Mouse (Mus musculus): Measurements from ENCODE around the gene Elmod1. TPM values are rescaled to one million over a fixed set of nuclear protein-coding genes. Genes with fewer than 3 reads are reported as not detected.
"Not testable (repeated sequence)": the region's sequence is repeated elsewhere in the genome, so short reads cannot be mapped to it uniquely, and the experiment has no call there.

The Elmod1 gene
- not detected in 3 replicates for total RNA-seq (2017)

GRCm38 (mm10) chr9:53975122-53975518 lies at the start of gene Elmod1:
Gene Elmod1 (minus strand): TSS chr9:53975301.
- no peak for ATAC-seq (replicated peaks; ENCODE audit: insufficient number of reproducible peaks, low FRiP score, low TSS enrichment, poor library complexity, severe bottlenecking)

GRCm38 (mm10) chr9:54022795-54023194 lies 47.7 kb upstream of the Elmod1 start:
- no peak for ATAC-seq (replicated peaks; ENCODE audit: insufficient number of reproducible peaks, low FRiP score, low TSS enrichment, poor library complexity, severe bottlenecking)

GRCm38 (mm10) chr9:53994528-53994927 lies 19.4 kb upstream of the Elmod1 start:
- ATAC-seq (replicated peaks; ENCODE audit: insufficient number of reproducible peaks, low FRiP score, low TSS enrichment, poor library complexity, severe bottlenecking) = no peak

GRCm38 (mm10) chr9:53992567-53992966 lies 17.5 kb upstream of the Elmod1 start:
- not testable (repeated sequence) for ATAC-seq (replicated peaks; ENCODE audit: insufficient number of reproducible peaks, low FRiP score, low TSS enrichment, poor library complexity, severe bottlenecking)

GRCm38 (mm10) chr9:53990921-53991320 lies 15.8 kb upstream of the Elmod1 start:
- ATAC-seq (replicated peaks; ENCODE audit: insufficient number of reproducible peaks, low FRiP score, low TSS enrichment, poor library complexity, severe bottlenecking) = 0 out of 2 replicates have a peak, but pooled peaks have one; percentile 40

GRCm38 (mm10) chr9:53986972-53987371 lies 11.9 kb upstream of the Elmod1 start:
- ATAC-seq (replicated peaks; ENCODE audit: insufficient number of reproducible peaks, low FRiP score, low TSS enrichment, poor library complexity, severe bottlenecking) = no peak

GRCm38 (mm10) chr9:53984868-53985267 lies 9.8 kb upstream of the Elmod1 start:
- no peak for ATAC-seq (replicated peaks; ENCODE audit: insufficient number of reproducible peaks, low FRiP score, low TSS enrichment, poor library complexity, severe bottlenecking)

- no peak for ATAC-seq (replicated peaks; ENCODE audit: insufficient number of reproducible peaks, low FRiP score, low TSS enrichment, poor library complexity, severe bottlenecking)
These were observed 576 bp downstream of the Elmod1 start for GRCm38 (mm10) chr9:53974328-53975121.

- ATAC-seq (replicated peaks; ENCODE audit: insufficient number of reproducible peaks, low FRiP score, low TSS enrichment, poor library complexity, severe bottlenecking) = no peak
These were observed 1.2 kb downstream of the Elmod1 start for GRCm38 (mm10) chr9:53973929-53974327.

GRCm38 (mm10) chr9:53973241-53973640 lies 1.9 kb downstream of the Elmod1 start:
- no peak for ATAC-seq (replicated peaks; ENCODE audit: insufficient number of reproducible peaks, low FRiP score, low TSS enrichment, poor library complexity, severe bottlenecking)

- no peak for ATAC-seq (replicated peaks; ENCODE audit: insufficient number of reproducible peaks, low FRiP score, low TSS enrichment, poor library complexity, severe bottlenecking)
These were observed 2.7 kb downstream of the Elmod1 start for GRCm38 (mm10) chr9:53972358-53972757.

- ATAC-seq (replicated peaks; ENCODE audit: insufficient number of reproducible peaks, low FRiP score, low TSS enrichment, poor library complexity, severe bottlenecking) = no peak
These were observed 7.3 kb downstream of the Elmod1 start for GRCm38 (mm10) chr9:53967610-53968368.

GRCm38 (mm10) chr9:53957021-53957420 lies 18.1 kb downstream of the Elmod1 start:
- no peak for ATAC-seq (replicated peaks; ENCODE audit: insufficient number of reproducible peaks, low FRiP score, low TSS enrichment, poor library complexity, severe bottlenecking)

GRCm38 (mm10) chr9:53954853-53955252 lies 20.2 kb downstream of the Elmod1 start:
- ATAC-seq (replicated peaks; ENCODE audit: insufficient number of reproducible peaks, low FRiP score, low TSS enrichment, poor library complexity, severe bottlenecking) = no peak

GRCm38 (mm10) chr9:53947463-53947862 lies 27.6 kb downstream of the Elmod1 start:
- no peak for ATAC-seq (replicated peaks; ENCODE audit: insufficient number of reproducible peaks, low FRiP score, low TSS enrichment, poor library complexity, severe bottlenecking)

GRCm38 (mm10) chr9:53938555-53938954 lies 36.5 kb downstream of the Elmod1 start:
- no peak for ATAC-seq (replicated peaks; ENCODE audit: insufficient number of reproducible peaks, low FRiP score, low TSS enrichment, poor library complexity, severe bottlenecking)

- ATAC-seq (replicated peaks; ENCODE audit: insufficient number of reproducible peaks, low FRiP score, low TSS enrichment, poor library complexity, severe bottlenecking) = no peak
These were observed 40.9 kb downstream of the Elmod1 start for GRCm38 (mm10) chr9:53934179-53934578.

GRCm38 (mm10) chr9:53933375-53933774 lies 41.7 kb downstream of the Elmod1 start:
- no peak for ATAC-seq (replicated peaks; ENCODE audit: insufficient number of reproducible peaks, low FRiP score, low TSS enrichment, poor library complexity, severe bottlenecking)

- ATAC-seq (replicated peaks; ENCODE audit: insufficient number of reproducible peaks, low FRiP score, low TSS enrichment, poor library complexity, severe bottlenecking) = no peak
These were observed 44.2 kb downstream of the Elmod1 start for GRCm38 (mm10) chr9:53930906-53931305.

GRCm38 (mm10) chr9:53921061-53921460 lies 54.0 kb downstream of the Elmod1 start:
- no peak for ATAC-seq (replicated peaks; ENCODE audit: insufficient number of reproducible peaks, low FRiP score, low TSS enrichment, poor library complexity, severe bottlenecking)
